Mouse (Mus musculus) liver, postnatal 0 days (tissue): ENCODE measurements around the gene Atad5. TPM values are rescaled to one million over a fixed set of nuclear protein-coding genes. Genes with fewer than 3 reads are reported as not detected.

ENCODE experiments used
- ATAC-seq: fragments of 200-750 bp; cut with Nextera tagmentation; 2 replicates; pipeline ENCODE4 v1.8.0; 2017; ENCODE audit warnings: mild to moderate bottlenecking, moderate library complexity
- DNase-seq: peaks from one replicate; pipeline ENCODE4 v3.0.0-alpha.2; 2016
- H3K27ac ChIP-seq: fragments of 300-500 bp; sonication (generic); 2 replicates; pipeline ENCODE4 v1.5.1; 2014; ENCODE audit warnings: antibody characterized with exemption, moderate library complexity, mild to moderate bottlenecking, low read depth
- H3K27me3 ChIP-seq: fragments of 300-500 bp; sonication (generic); 2 replicates; pipeline ENCODE4 v1.6.1; 2014; ENCODE audit warnings: low read length, control low read depth, mixed read lengths; ENCODE audit not compliant: insufficient read depth
- H3K36me3 ChIP-seq: fragments of 300-500 bp; sonication (generic); replicated peaks from 2 replicates; pipeline ENCODE4 v1.6.1; 2014; ENCODE audit warnings: mild to moderate bottlenecking, control low read depth, low read length, moderate library complexity, mixed read lengths; ENCODE audit not compliant: insufficient read depth
- H3K4me1 ChIP-seq: fragments of 300-500 bp; sonication (generic); 2 replicates; pipeline ENCODE4 v1.6.1; 2014; ENCODE audit warnings: antibody characterized with exemption, mild to moderate bottlenecking, control low read depth; ENCODE audit not compliant: insufficient read depth
- H3K4me2 ChIP-seq: fragments of 300-500 bp; sonication (generic); 2 replicates; pipeline ENCODE4 v1.6.1; 2014; ENCODE audit warnings: low read depth, mild to moderate bottlenecking, low read length, moderate library complexity, mixed read lengths
- H3K4me3 ChIP-seq: fragments of 300-500 bp; sonication (generic); 2 replicates; pipeline ENCODE4 v1.5.1; 2014; ENCODE audit warnings: low read depth, low read length
- H3K9ac ChIP-seq: fragments of 300-500 bp; sonication (generic); replicated peaks from 2 replicates; pipeline ENCODE4 v1.6.1; 2014; ENCODE audit warnings: mild to moderate bottlenecking, moderate library complexity
- H3K9me3 ChIP-seq: fragments of 300-500 bp; sonication (generic); 2 replicates; pipeline ENCODE4 v1.6.1; 2016; ENCODE audit warnings: mild to moderate bottlenecking, control low read depth, low read length, mixed read lengths
- CTCF ChIP-seq: sonication (generic); IDR thresholded peaks from 2 replicates; pipeline ENCODE4 v1.5.1; 2016; ENCODE audit warnings: antibody characterized with exemption, low read depth
- EP300 ChIP-seq: IDR thresholded peaks from 2 replicates; pipeline ENCODE4 v1.6.1; 2016; ENCODE audit warnings: antibody characterized with exemption, low read depth, mild to moderate bottlenecking
- WGBS: fragments of 180-500 bp; shearing (Covaris S2); extraction: QIAGEN DNeasy Blood & Tissue Kit; methylation state at CpG from one replicate; pipeline ENCODE4 v1.1.7; 2014; ENCODE audit not compliant: insufficient replicate concordance; 5-methylcytosine and 5-hydroxymethylcytosine counted together
- polyA plus RNA-seq: library from polyadenylated mRNA; unstranded; fragments of >200 nt; fragmentation: Nextera tagmentation; extraction: Ambion mirVana; gene quantifications from 2 replicates; pipeline ENCODE4 v1.2.1, GENCODE M21; 2015

The Atad5 gene
- polyA plus RNA-seq, 1 experiment from 2014 or later, result 4.9 TPM

- Histone ChIP-seq H3K9ac (no peak overlapping the region), H3K27me3 (peaks cover 12% of the 10 kb centered on the region), H3K4me2 (no peak overlapping the region), H3K9me3 (no peaks in the 10 kb centered on the region), H3K4me1 (peaks cover 19% of the 10 kb centered on the region), H3K27ac (peak overlapping the region; percentile 44; the same call in 1 of the 2 replicates), H3K36me3 (no peaks in the 10 kb centered on the region), H3K4me3 (no peak overlapping the region)
- TF ChIP-seq CTCF, result 0 out of 2 replicates have a peak, but pooled peaks have one; percentile 4
- TF ChIP-seq EP300, result no peak
- 13% methylated on average over 2 of the region's 2 CpGs for WGBS
- no peak for DNase-seq
- no peak for ATAC-seq
These were observed 62.3 kb downstream of the Atad5 start for GRCm38 (mm10) chr11:80151541-80151940.

- H3K9ac ChIP-seq, result no peak overlapping the region
- H3K4me2 ChIP-seq, result no peak overlapping the region
- H3K9me3 ChIP-seq, result no peaks in the 10 kb centered on the region
- H3K36me3 ChIP-seq, result no peaks in the 10 kb centered on the region
- peak overlapping the region; percentile 44; the same call in 1 of the 2 replicates for H3K27ac ChIP-seq
- no peak overlapping the region for H3K4me3 ChIP-seq
- H3K27me3 ChIP-seq, result peaks cover 12% of the 10 kb centered on the region
- no peak for TF ChIP-seq EP300
- no peak for TF ChIP-seq CTCF
- DNase-seq (no peak), ATAC-seq (no peak)
- peaks cover 19% of the 10 kb centered on the region for H3K4me1 ChIP-seq
- 75% methylated on average over 8 of the region's 8 CpGs for WGBS
These were observed 63.2 kb downstream of the Atad5 start for GRCm38 (mm10) chr11:80152376-80152775.

- Histone ChIP-seq H3K27me3 (peaks cover 12% of the 10 kb centered on the region), H3K4me3 (peak within 1 kb of the TSS; percentile 69), H3K9ac (peak within 1 kb of the TSS; percentile 76), H3K36me3 (peaks cover 5% of the 10 kb centered on the region; the same call in 1 of the 2 replicates), H3K27ac (peak within 1 kb of the TSS; percentile 41; the same call in 1 of the 2 replicates), H3K4me2 (peak within 1 kb of the TSS; percentile 79), H3K4me1 (peaks cover 28% of the 10 kb centered on the region), H3K9me3 (no peaks in the 10 kb centered on the region)
- WGBS, result 3% methylated on average over 43 of the region's 47 CpGs
- TF ChIP-seq EP300 (no peak), CTCF (no peak)
- peak; percentile 95 for ATAC-seq
- peak; percentile 95 for DNase-seq
These were observed 64.8 kb downstream of the Atad5 start, which contains the start of gene Adap2 for GRCm38 (mm10) chr11:80153857-80154495. Adap2 (plus strand) TSS chr11:80154105.

GRCm38 (mm10) chr11:80154501-80154900, 65.3 kb downstream of the Atad5 start:
- ATAC-seq (no peak), DNase-seq (no peak)
- H3K4me2 ChIP-seq, result peak overlapping the region; percentile 79
- H3K4me1 ChIP-seq, result peaks cover 32% of the 10 kb centered on the region
- H3K9ac ChIP-seq, result peak overlapping the region; percentile 76
- TF ChIP-seq CTCF (no peak), EP300 (no peak)
- peak overlapping the region; percentile 41; the same call in 1 of the 2 replicates for H3K27ac ChIP-seq
- WGBS, result 29% methylated on average over 25 of the region's 25 CpGs
- H3K36me3 ChIP-seq, result peaks cover 5% of the 10 kb centered on the region; the same call in 1 of the 2 replicates
- no peaks in the 10 kb centered on the region for H3K9me3 ChIP-seq
- peaks cover 12% of the 10 kb centered on the region for H3K27me3 ChIP-seq
- H3K4me3 ChIP-seq, result peak overlapping the region; percentile 69

- Histone ChIP-seq H3K4me3 (peak overlapping the region; percentile 10; the same call in 1 of the 2 replicates), H3K27me3 (peaks cover 12% of the 10 kb centered on the region), H3K36me3 (peaks cover 5% of the 10 kb centered on the region; the same call in 1 of the 2 replicates), H3K27ac (peak overlapping the region; percentile 44; the same call in 1 of the 2 replicates), H3K4me1 (peaks cover 32% of the 10 kb centered on the region), H3K9ac (no peak overlapping the region), H3K9me3 (no peaks in the 10 kb centered on the region), H3K4me2 (peak overlapping the region; percentile 79)
- ATAC-seq, result no peak
- DNase-seq, result no peak
- 70% methylated on average over 8 of the region's 8 CpGs for WGBS
- TF ChIP-seq CTCF (no peak), EP300 (no peak)
These were observed 66.3 kb downstream of the Atad5 start for GRCm38 (mm10) chr11:80155541-80155940.

GRCm38 (mm10) chr11:80155961-80156360, 66.8 kb downstream of the Atad5 start:
- Histone ChIP-seq H3K4me1 (peaks cover 32% of the 10 kb centered on the region), H3K27ac (peak overlapping the region; percentile 44; the same call in 1 of the 2 replicates), H3K4me2 (peak overlapping the region; percentile 79), H3K9me3 (no peaks in the 10 kb centered on the region), H3K27me3 (peaks cover 12% of the 10 kb centered on the region), H3K36me3 (peaks cover 5% of the 10 kb centered on the region; the same call in 1 of the 2 replicates), H3K9ac (0 out of 2 replicates have a peak overlapping the region, but pooled peaks have one; percentile 34), H3K4me3 (0 out of 2 replicates have a peak overlapping the region, but pooled peaks have one; percentile 10)
- TF ChIP-seq CTCF, result no peak
- no peak for TF ChIP-seq EP300
- ATAC-seq (no peak), DNase-seq (no peak)
- 79% methylated on average over 4 of the region's 4 CpGs for WGBS
